Mouse (Mus musculus): ENCODE results near the gene Cdc37l1. TPM values are rescaled to one million over a fixed set of nuclear protein-coding genes. Genes with fewer than 3 reads are reported as not detected.
"Not testable (repeated sequence)": the region's sequence is repeated elsewhere in the genome, so short reads cannot be mapped to it uniquely, and the experiment has no call there.

The Cdc37l1 gene
- total and polyA plus RNA-seq, 3 experiments = 20.4 to 80.4 (median 68.6) TPM

DNA sequence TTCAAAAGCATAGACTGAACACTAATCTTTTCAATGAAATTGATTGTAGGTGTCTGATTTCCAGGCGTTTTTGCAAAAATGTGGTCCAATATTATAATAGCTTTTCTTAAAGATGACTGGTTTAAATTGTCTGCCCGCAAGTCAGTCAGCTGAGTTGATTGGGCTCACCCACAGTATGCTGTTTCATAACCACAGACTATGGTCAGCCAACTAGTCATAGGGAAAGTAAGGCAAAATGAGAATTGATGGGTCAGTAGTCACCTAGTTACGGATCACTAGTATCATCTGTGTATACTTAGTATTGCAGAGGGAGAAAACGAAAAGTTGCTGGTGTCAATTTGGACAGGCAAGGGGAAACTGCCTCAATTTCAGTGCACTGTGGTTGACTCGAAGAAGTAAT, 1.2 kb downstream of the Cdc37l1 start:
- Histone ChIP-seq H3K36me3 (ENCODE audit: control insufficient read depth, insufficient read depth, low read length) (peaks cover 27% of the 10 kb centered on the region), H3K27me3 (ENCODE audit: control insufficient read depth, insufficient read depth, low read length) (no peaks in the 10 kb centered on the region), H3K4me3 (peak overlapping the region; percentile 89), H3K27ac (peak overlapping the region; percentile 87), H3K4me1 (ENCODE audit: control insufficient read depth, insufficient read depth, low read length) (peaks cover 7% of the 10 kb centered on the region), H3K79me2 (replicated peaks; ENCODE audit: control insufficient read depth, insufficient read depth, low read length) (0 out of 2 replicates have a peak, but pooled peaks cover 1% of the 10 kb centered on the region), H3K9ac (ENCODE audit: low read depth, low read length) (peak overlapping the region; percentile 81; the same call in 1 of the 2 replicates)
- DNase-seq = no peak
- no peak for TF ChIP-seq CTCF (IDR thresholded peaks at IDR 0.05)
- no peak for TF ChIP-seq POLR2A (IDR thresholded peaks at IDR 0.05; ENCODE audit: insufficient read depth, low read depth, low read length)
- no peak for TF ChIP-seq EP300 (IDR thresholded peaks at IDR 0.05; ENCODE audit: insufficient read depth, low read depth, low read length)
- 54% methylated on average over 5 of the region's 5 CpGs for WGBS
- intact Hi-C loops (cut with DNase I) = loop anchor here (2.0 to 5.0 kb wide), 4 partner anchors 36 to 261 kb away; partner anchors contain the start of genes Jak2 and Rcl1

- 0 out of 2 replicates have a peak overlapping the region, but pooled peaks have one; percentile 16 for H3K27ac ChIP-seq
- H3K36me3 ChIP-seq (ENCODE audit: control insufficient read depth, insufficient read depth, low read length) = peaks cover 31% of the 10 kb centered on the region
- no peak overlapping the region for H3K9ac ChIP-seq (ENCODE audit: low read depth, low read length)
- peaks cover 7% of the 10 kb centered on the region for H3K4me1 ChIP-seq (ENCODE audit: control insufficient read depth, insufficient read depth, low read length)
- H3K4me3 ChIP-seq = no peak overlapping the region
- TF ChIP-seq CTCF (IDR thresholded peaks at IDR 0.05) (no peak), POLR2A (IDR thresholded peaks at IDR 0.05; ENCODE audit: insufficient read depth, low read depth, low read length) (no peak), EP300 (IDR thresholded peaks at IDR 0.05; ENCODE audit: insufficient read depth, low read depth, low read length) (no peak)
- H3K27me3 ChIP-seq (ENCODE audit: control insufficient read depth, insufficient read depth, low read length) = no peaks in the 10 kb centered on the region
- intact Hi-C loops (cut with DNase I) = loop anchor here (5.0 kb wide), 3 partner anchors 32 to 257 kb away; partner anchors contain the start of genes Jak2 and Rcl1
- WGBS = 43% methylated on average over 7 of the region's 7 CpGs
- peaks cover 1% of the 10 kb centered on the region; the same call in 1 of the 2 replicates for H3K79me2 ChIP-seq (replicated peaks; ENCODE audit: control insufficient read depth, insufficient read depth, low read length)
- peak in 1 of 2 experiments; percentile 41 for DNase-seq
These were observed 4.7 kb downstream of the Cdc37l1 start for GRCm38 (mm10) chr19:28994870-28995269.

- Histone ChIP-seq H3K36me3 (ENCODE audit: control insufficient read depth, insufficient read depth, low read length) (peaks cover 31% of the 10 kb centered on the region), H3K79me2 (replicated peaks; ENCODE audit: control insufficient read depth, insufficient read depth, low read length) (peaks cover 1% of the 10 kb centered on the region; the same call in 1 of the 2 replicates)
- intact Hi-C loops (cut with DNase I) = no loop called here
These were observed 5.2 kb downstream of the Cdc37l1 start for GRCm38 (mm10) chr19:28995366-28995765.

DNA sequence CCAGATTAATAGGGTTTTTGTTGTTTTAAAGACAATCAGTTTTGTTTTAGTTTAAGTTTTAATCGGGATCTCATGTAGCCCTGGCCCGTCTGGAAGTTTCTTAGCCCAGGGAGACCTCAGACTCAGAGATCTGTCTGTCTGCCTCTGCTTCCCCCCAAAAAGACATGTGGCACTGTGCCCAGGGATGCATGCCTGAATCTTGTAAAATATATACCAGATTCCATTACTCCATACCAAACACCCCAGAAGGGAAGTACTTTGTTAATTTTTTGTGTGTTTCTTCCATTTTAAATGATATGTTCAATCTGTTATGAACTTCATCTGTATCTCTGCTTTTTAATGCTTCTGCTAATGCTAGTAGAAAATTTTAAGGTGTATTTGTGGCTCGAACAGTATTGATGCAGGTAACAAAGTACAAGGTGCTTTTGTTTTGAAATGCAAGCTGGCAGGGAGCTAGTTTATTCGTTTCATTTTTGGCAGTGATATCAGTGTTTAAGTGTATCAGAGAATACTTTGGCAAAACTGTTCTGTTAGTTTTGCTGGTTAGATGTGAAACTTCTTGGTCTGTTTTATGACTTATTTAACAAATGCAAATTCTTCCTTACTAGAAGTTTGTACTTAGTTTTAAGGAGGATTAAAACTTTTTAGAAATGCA, 8.0 kb downstream of the Cdc37l1 start:
- Histone ChIP-seq H3K4me1 (ENCODE audit: control insufficient read depth, insufficient read depth, low read length) (peaks cover 10% of the 10 kb centered on the region), H3K27ac (no peak overlapping the region), H3K27me3 (ENCODE audit: control insufficient read depth, insufficient read depth, low read length) (no peaks in the 10 kb centered on the region), H3K79me2 (replicated peaks; ENCODE audit: control insufficient read depth, insufficient read depth, low read length) (no peaks in the 10 kb centered on the region; the same call in 1 of the 2 replicates), H3K36me3 (ENCODE audit: control insufficient read depth, insufficient read depth, low read length) (peaks cover 38% of the 10 kb centered on the region), H3K9ac (ENCODE audit: low read depth, low read length) (no peak overlapping the region), H3K4me3 (no peak overlapping the region)
- no peak for DNase-seq
- TF ChIP-seq POLR2A (IDR thresholded peaks at IDR 0.05; ENCODE audit: insufficient read depth, low read depth, low read length) (no peak), CTCF (IDR thresholded peaks at IDR 0.05) (no peak), EP300 (IDR thresholded peaks at IDR 0.05; ENCODE audit: insufficient read depth, low read depth, low read length) (no peak)
- intact Hi-C loops (cut with DNase I) = no loop called here
- WGBS = 67% methylated on average over 4 of the region's 4 CpGs

More at GRCm38 (mm10) chr19:28995366-28995765, 5.2 kb downstream of the Cdc37l1 start:
- H3K27ac ChIP-seq = no peak overlapping the region
- H3K4me3 ChIP-seq = no peak overlapping the region
- no peak for DNase-seq
- WGBS = 76% methylated on average over 5 of the region's 5 CpGs
- TF ChIP-seq CTCF (IDR thresholded peaks at IDR 0.05) = no peak
- TF ChIP-seq POLR2A (IDR thresholded peaks at IDR 0.05; ENCODE audit: insufficient read depth, low read depth, low read length) = no peak
- no peak for TF ChIP-seq EP300 (IDR thresholded peaks at IDR 0.05; ENCODE audit: insufficient read depth, low read depth, low read length)
- H3K9ac ChIP-seq (ENCODE audit: low read depth, low read length) = no peak overlapping the region
- peaks cover 7% of the 10 kb centered on the region for H3K4me1 ChIP-seq (ENCODE audit: control insufficient read depth, insufficient read depth, low read length)
- no peaks in the 10 kb centered on the region for H3K27me3 ChIP-seq (ENCODE audit: control insufficient read depth, insufficient read depth, low read length)

GRCm38 (mm10) chr19:29000321-29000720, 10.2 kb downstream of the Cdc37l1 start:
- H3K27me3 ChIP-seq (ENCODE audit: control insufficient read depth, insufficient read depth, low read length); intact Hi-C loops (cut with DNase I); H3K4me3 ChIP-seq; H3K79me2 ChIP-seq (replicated peaks; ENCODE audit: control insufficient read depth, insufficient read depth, low read length); DNase-seq; H3K9ac ChIP-seq (ENCODE audit: low read depth, low read length); H3K4me1 ChIP-seq (ENCODE audit: control insufficient read depth, insufficient read depth, low read length); H3K27ac ChIP-seq: not testable (repeated sequence)
- 97% methylated on average over 16 of the region's 16 CpGs for WGBS
- peaks cover 23% of the 10 kb centered on the region for H3K36me3 ChIP-seq (ENCODE audit: control insufficient read depth, insufficient read depth, low read length)

- Histone ChIP-seq H3K36me3 (ENCODE audit: control insufficient read depth, insufficient read depth, low read length) (peaks cover 9% of the 10 kb centered on the region), H3K4me1 (ENCODE audit: control insufficient read depth, insufficient read depth, low read length) (no peaks in the 10 kb centered on the region), H3K27me3 (ENCODE audit: control insufficient read depth, insufficient read depth, low read length) (no peaks in the 10 kb centered on the region), H3K9ac (ENCODE audit: low read depth, low read length) (no peak overlapping the region), H3K27ac (no peak overlapping the region), H3K79me2 (replicated peaks; ENCODE audit: control insufficient read depth, insufficient read depth, low read length) (peaks cover 4% of the 10 kb centered on the region), H3K4me3 (no peak overlapping the region)
- TF ChIP-seq POLR2A (IDR thresholded peaks at IDR 0.05; ENCODE audit: insufficient read depth, low read depth, low read length) (no peak), EP300 (IDR thresholded peaks at IDR 0.05; ENCODE audit: insufficient read depth, low read depth, low read length) (no peak), CTCF (IDR thresholded peaks at IDR 0.05) (no peak)
- intact Hi-C loops (cut with DNase I) = no loop called here
- no peak for DNase-seq
- WGBS = 81% methylated on average over 3 of the region's 3 CpGs
These were observed 18.0 kb downstream of the Cdc37l1 start for GRCm38 (mm10) chr19:29008069-29008706.
